ENCODE assay signal across 18 mouse cellular contexts in the genomic region with DNA sequence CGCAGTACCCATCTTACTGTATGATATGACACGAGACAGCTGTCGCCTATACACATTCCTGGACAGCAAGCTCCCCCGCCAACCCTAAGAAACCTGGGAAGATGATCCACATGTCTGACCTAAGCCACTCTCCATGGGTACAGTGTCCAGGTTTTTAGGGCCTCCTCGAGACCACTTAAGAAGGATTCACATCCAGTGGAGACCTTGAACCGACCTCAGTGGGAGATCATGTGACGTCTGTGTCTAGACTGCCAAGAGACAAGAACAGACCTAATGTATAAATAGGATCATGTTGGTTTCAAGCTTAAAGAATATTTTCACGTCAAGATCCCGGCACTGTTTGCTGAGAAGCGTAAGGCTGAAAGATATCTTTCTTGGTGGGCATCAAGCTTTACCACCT. TPM values are rescaled to one million over a fixed set of nuclear protein-coding genes. Genes with fewer than 3 reads are reported as not detected.
A peak's percentile ranks its signal among the peaks of the same experiment; 100 is the strongest.
DNase-seq lines count a peak whose midpoint lies in the region; ATAC-seq lines count a peak whose summit lies in the region.
"Had no signal": no experiment of that assay in that cellular context is flagged by ENCODE, and none has a peak within 500 bp of the region (broad histone marks: within the 10 kb centered on the region; RNA-seq: fewer than 3 reads in every experiment).

No protein-coding gene starts in this region.

- no peaks in the 10 kb centered on the region for H3K27me3 ChIP-seq in hindbrain, embryonic 13.5 days
- H3K27me3 ChIP-seq in hindbrain, embryonic 11.5 days (ENCODE audit: control insufficient read depth, insufficient read depth, low read length): no peaks in the 10 kb centered on the region; the same call in 1 of the 2 replicates
- H3K27me3 ChIP-seq in forebrain, embryonic 14.5 days (replicated peaks; ENCODE audit: control insufficient read depth, insufficient read depth, low read length): no peaks in the 10 kb centered on the region
- H3K27me3 ChIP-seq in hindbrain, embryonic 16.5 days (replicated peaks; ENCODE audit: control insufficient read depth, insufficient read depth, low read length): no peaks in the 10 kb centered on the region
- H3K27me3 ChIP-seq: neural tube, embryonic 12.5 days had no signal

- H3K9ac ChIP-seq in hindbrain, embryonic 13.5 days: no peak overlapping the region
- H3K9ac ChIP-seq in hindbrain, embryonic 11.5 days (ENCODE audit: low read depth, low read length): no peak overlapping the region
- no peak overlapping the region; the same call in 1 of the 2 replicates for H3K9ac ChIP-seq in forebrain, embryonic 14.5 days (ENCODE audit: low read length)
- no peak overlapping the region for H3K9ac ChIP-seq in hindbrain, embryonic 16.5 days (ENCODE audit: low read depth, low read length)
- H3K9ac ChIP-seq: liver, embryonic 13.5 days; neural tube, embryonic 12.5 days had no signal

- DNase-seq in cerebellum, adult 9-11 months: peak; percentile 47
- DNase-seq in hindbrain, embryonic 11.5 days (ENCODE audit: low spot score): no peak
- DNase-seq in forebrain, embryonic 14.5 days (ENCODE audit: low spot score): no peak
- no peak for DNase-seq in B cell, adult 2 months
- DNase-seq: gastrocnemius, postnatal 36 days; left cerebral cortex, postnatal 4 days; liver, embryonic 13.5 days; lung, postnatal 10 days had no signal

- WGBS in hindbrain, embryonic 13.5 days: 92% methylated on average over 10 of the region's 10 CpGs
- 93% methylated on average over 10 of the region's 10 CpGs for WGBS in hindbrain, embryonic 11.5 days
- WGBS in forebrain, embryonic 14.5 days: 84% methylated on average over 10 of the region's 10 CpGs
- WGBS in hindbrain, embryonic 16.5 days: 80% methylated on average over 10 of the region's 10 CpGs

- H3K36me3 ChIP-seq in hindbrain, embryonic 13.5 days: no peaks in the 10 kb centered on the region; the same call in 1 of the 2 replicates
- no peaks in the 10 kb centered on the region for H3K36me3 ChIP-seq in hindbrain, embryonic 11.5 days (ENCODE audit: control insufficient read depth, insufficient read depth, low read length)
- no peaks in the 10 kb centered on the region for H3K36me3 ChIP-seq in forebrain, embryonic 14.5 days (ENCODE audit: control insufficient read depth, insufficient read depth, low read length)
- no peaks in the 10 kb centered on the region for H3K36me3 ChIP-seq in hindbrain, embryonic 16.5 days (ENCODE audit: control insufficient read depth, insufficient read depth, low read length)
- H3K36me3 ChIP-seq: liver, embryonic 13.5 days had no signal

- H3K4me1 ChIP-seq in hindbrain, embryonic 13.5 days (replicated peaks): peaks cover 73% of the 10 kb centered on the region
- H3K4me1 ChIP-seq in hindbrain, embryonic 11.5 days (replicated peaks; ENCODE audit: control insufficient read depth, insufficient read depth, low read length): no peaks in the 10 kb centered on the region; the same call in none of the 2 replicates
- H3K4me1 ChIP-seq in forebrain, embryonic 14.5 days (ENCODE audit: control insufficient read depth, insufficient read depth, low read length): peaks cover 34% of the 10 kb centered on the region
- H3K4me1 ChIP-seq in hindbrain, embryonic 16.5 days (ENCODE audit: control insufficient read depth, insufficient read depth, low read depth, low read length): peaks cover 43% of the 10 kb centered on the region

- no peaks in the 10 kb centered on the region for H3K9me3 ChIP-seq in hindbrain, embryonic 13.5 days
- H3K9me3 ChIP-seq in hindbrain, embryonic 11.5 days (ENCODE audit: control insufficient read depth, low read length): no peaks in the 10 kb centered on the region
- H3K9me3 ChIP-seq in forebrain, embryonic 14.5 days (replicated peaks; ENCODE audit: control insufficient read depth, low read length): no peaks in the 10 kb centered on the region
- H3K9me3 ChIP-seq in hindbrain, embryonic 16.5 days (ENCODE audit: control insufficient read depth, low read length): no peaks in the 10 kb centered on the region
- H3K9me3 ChIP-seq: liver, embryonic 13.5 days; neural tube, embryonic 12.5 days had no signal

- H3K4me3 ChIP-seq in hindbrain, embryonic 13.5 days: no peak overlapping the region
- H3K4me3 ChIP-seq in hindbrain, embryonic 11.5 days (ENCODE audit: low read depth, low read length): no peak overlapping the region
- H3K4me3 ChIP-seq in forebrain, embryonic 14.5 days (ENCODE audit: low read depth, low read length): no peak overlapping the region
- no peak overlapping the region for H3K4me3 ChIP-seq in hindbrain, embryonic 16.5 days (ENCODE audit: low read length)
- H3K4me3 ChIP-seq: liver, embryonic 13.5 days; neural tube, embryonic 12.5 days had no signal

- no peak for ATAC-seq in cerebellum, adult (ENCODE audit: insufficient number of reproducible peaks, low FRiP score, low TSS enrichment)
- no peak for ATAC-seq in hindbrain, embryonic 13.5 days (ENCODE audit: low FRiP score)
- ATAC-seq in hindbrain, embryonic 11.5 days (ENCODE audit: low FRiP score): no peak
- no peak for ATAC-seq in forebrain, embryonic 14.5 days
- ATAC-seq in hindbrain, embryonic 16.5 days: no peak
- no peak for ATAC-seq in megakaryocyte progenitor cell, adult 5-6 weeks (replicated peaks; ENCODE audit: poor library complexity)
- ATAC-seq: intestine, embryonic 16.5 days had no signal

- peak overlapping the region; percentile 23; the same call in 1 of the 2 replicates for H3K4me2 ChIP-seq in hindbrain, embryonic 13.5 days
- H3K4me2 ChIP-seq in hindbrain, embryonic 11.5 days (replicated peaks; ENCODE audit: low read depth, low read length): no peak overlapping the region
- H3K4me2 ChIP-seq in forebrain, embryonic 14.5 days (ENCODE audit: low read length): peak overlapping the region; percentile 19; the same call in 1 of the 2 replicates
- peak overlapping the region; percentile 20 for H3K4me2 ChIP-seq in hindbrain, embryonic 16.5 days (ENCODE audit: low read length)
- H3K4me2 ChIP-seq: liver, embryonic 13.5 days; neural tube, embryonic 12.5 days had no signal

- H3K27ac ChIP-seq in hindbrain, embryonic 13.5 days: 0 out of 2 replicates have a peak overlapping the region, but pooled peaks have one; percentile 36
- H3K27ac ChIP-seq in hindbrain, embryonic 11.5 days (ENCODE audit: low read depth, low read length): no peak overlapping the region
- peak overlapping the region; percentile 72 for H3K27ac ChIP-seq in forebrain, embryonic 14.5 days (ENCODE audit: low read depth, low read length)
- no peak overlapping the region for H3K27ac ChIP-seq in hindbrain, embryonic 16.5 days (ENCODE audit: low read depth, low read length)
- H3K27ac ChIP-seq: kidney, postnatal 0 days; liver, embryonic 13.5 days; neural tube, embryonic 12.5 days had no signal

RNA-seq across cellular contexts. Expression of gene Gm13090, which starts 14.8 kb away (rescaled TPM):
- polyA plus RNA-seq in hindbrain, embryonic 13.5 days (2015; fragmentation: Nextera tagmentation; extraction: Ambion mirVana): not detected in 2 replicates
- 0.21 and 0.56 TPM in 2 replicates for polyA plus RNA-seq in hindbrain, embryonic 11.5 days (2014; fragmentation: Nextera tagmentation; extraction: Ambion mirVana)
- 0.31 TPM in 1 of 2 replicates, not detected in the other for polyA plus RNA-seq in forebrain, embryonic 14.5 days (2014; fragmentation: Nextera tagmentation; extraction: Ambion mirVana)
- not detected in 2 replicates for polyA plus RNA-seq in hindbrain, embryonic 16.5 days (2015; fragmentation: Nextera tagmentation; extraction: Ambion mirVana)
- total RNA-seq in megakaryocyte progenitor cell, adult 5-6 weeks (2015): not detected in 2 replicates
- not detected in 2 replicates for total RNA-seq in megakaryocyte progenitor cell, adult 5-6 weeks (2017)
- total RNA-seq: adrenal gland, adult 18-20 months; gastrocnemius, postnatal 36 days; left cerebral cortex, postnatal 4 days had no signal
- polyA plus RNA-seq: cortical plate, adult 2 months; embryonic facial prominence, embryonic 14.5 days; intestine, embryonic 16.5 days; liver, embryonic 13.5 days; neural tube, embryonic 12.5 days had no signal

RNA-seq across cellular contexts. Expression of gene Vamp3, which starts 46.4 kb away (rescaled TPM):
- 59.9 and 61.5 TPM in 2 replicates for polyA plus RNA-seq in hindbrain, embryonic 13.5 days (2015; fragmentation: Nextera tagmentation; extraction: Ambion mirVana)
- polyA plus RNA-seq in hindbrain, embryonic 11.5 days (2014; fragmentation: Nextera tagmentation; extraction: Ambion mirVana): 80.7 and 103 TPM in 2 replicates
- polyA plus RNA-seq in forebrain, embryonic 14.5 days (2014; fragmentation: Nextera tagmentation; extraction: Ambion mirVana): 25.1 and 30.0 TPM in 2 replicates
- 54.6 and 55.7 TPM in 2 replicates for polyA plus RNA-seq in hindbrain, embryonic 16.5 days (2015; fragmentation: Nextera tagmentation; extraction: Ambion mirVana)
- 116 and 129 TPM in 2 replicates for total RNA-seq in megakaryocyte progenitor cell, adult 5-6 weeks (2015)
- 65.7 and 72.9 TPM in 2 replicates for total RNA-seq in megakaryocyte progenitor cell, adult 5-6 weeks (2017)

RNA-seq across cellular contexts. Expression of gene Per3, which starts 59.7 kb away (rescaled TPM):
- polyA plus RNA-seq in hindbrain, embryonic 13.5 days (2015; fragmentation: Nextera tagmentation; extraction: Ambion mirVana): 3.7 and 4.2 TPM in 2 replicates
- polyA plus RNA-seq in hindbrain, embryonic 11.5 days (2014; fragmentation: Nextera tagmentation; extraction: Ambion mirVana): 4.5 and 5.2 TPM in 2 replicates
- 2.6 and 2.9 TPM in 2 replicates for polyA plus RNA-seq in forebrain, embryonic 14.5 days (2014; fragmentation: Nextera tagmentation; extraction: Ambion mirVana)
- polyA plus RNA-seq in hindbrain, embryonic 16.5 days (2015; fragmentation: Nextera tagmentation; extraction: Ambion mirVana): 4.0 and 4.1 TPM in 2 replicates
- total RNA-seq in megakaryocyte progenitor cell, adult 5-6 weeks (2015): 8.7 and 12.5 TPM in 2 replicates
- 10.4 and 11.6 TPM in 2 replicates for total RNA-seq in megakaryocyte progenitor cell, adult 5-6 weeks (2017)

Comparison
In these comparisons a context has a peak if more than half of its experiments do, and no peak if none do; other contexts are left out.
1. H3K27ac ChIP-seq: peak in hindbrain, embryonic 13.5 days (single experiment) and forebrain, embryonic 14.5 days (single experiment); none in hindbrain, embryonic 11.5 days (single experiment) and hindbrain, embryonic 16.5 days (single experiment).